In genomic region chr17:56271609-56272253, GRCm38 (mm10) we compare ENCODE assay signal across 22 mouse cellular contexts. TPM values are rescaled to one million over a fixed set of nuclear protein-coding genes. Genes with fewer than 3 reads are reported as not detected.
A peak's percentile ranks its signal among the peaks of the same experiment; 100 is the strongest.
DNase-seq lines count a peak whose midpoint lies in the region; ATAC-seq and TF ChIP-seq lines count a peak whose summit lies in the region.
"Had no signal": no experiment of that assay in that cellular context is flagged by ENCODE, and none has a peak within 500 bp of the region (broad histone marks: within the 10 kb centered on the region; RNA-seq: fewer than 3 reads in every experiment).

No protein-coding gene starts in this region.

- no peaks in the 10 kb centered on the region for H3K27me3 ChIP-seq in heart, embryonic 11.5 days (ENCODE audit: control insufficient read depth, insufficient read depth, low read length)
- no peaks in the 10 kb centered on the region for H3K27me3 ChIP-seq in intestine, embryonic 15.5 days (replicated peaks)
- no peaks in the 10 kb centered on the region for H3K27me3 ChIP-seq in intestine, embryonic 16.5 days (replicated peaks; ENCODE audit: control insufficient read depth, insufficient read depth, low read length)
- H3K27me3 ChIP-seq in intestine, postnatal 0 days (replicated peaks; ENCODE audit: control insufficient read depth, insufficient read depth, low read length), result no peaks in the 10 kb centered on the region
- H3K27me3 ChIP-seq in stomach, postnatal 0 days (ENCODE audit: control insufficient read depth, insufficient read depth, low read length), result no peaks in the 10 kb centered on the region
- H3K27me3 ChIP-seq: CH12.LX; forebrain, embryonic 13.5 days; heart, embryonic 15.5 days; Patski had no signal

- no peak overlapping the region for H3K9ac ChIP-seq in heart, embryonic 11.5 days (ENCODE audit: low read depth, low read length)
- H3K9ac ChIP-seq in intestine, embryonic 15.5 days, result no peak overlapping the region
- H3K9ac ChIP-seq in intestine, embryonic 16.5 days (ENCODE audit: low read depth, low read length), result no peak overlapping the region
- no peak overlapping the region for H3K9ac ChIP-seq in intestine, postnatal 0 days (ENCODE audit: low read depth, low read length)
- H3K9ac ChIP-seq in stomach, postnatal 0 days (ENCODE audit: low read length), result no peak overlapping the region
- H3K9ac ChIP-seq: forebrain, embryonic 13.5 days; forebrain, postnatal 0 days; heart, embryonic 15.5 days had no signal

- no peaks in the 10 kb centered on the region for H3K9me3 ChIP-seq in heart, embryonic 11.5 days (replicated peaks; ENCODE audit: control insufficient read depth, low read length)
- H3K9me3 ChIP-seq in intestine, embryonic 15.5 days, result no peaks in the 10 kb centered on the region
- no peaks in the 10 kb centered on the region for H3K9me3 ChIP-seq in intestine, embryonic 16.5 days (ENCODE audit: control insufficient read depth, low read length)
- H3K9me3 ChIP-seq in intestine, postnatal 0 days (ENCODE audit: control insufficient read depth), result no peaks in the 10 kb centered on the region
- H3K9me3 ChIP-seq in stomach, postnatal 0 days (ENCODE audit: control insufficient read depth, low read length), result no peaks in the 10 kb centered on the region
- H3K9me3 ChIP-seq: embryonic facial prominence, embryonic 10.5 days; forebrain, embryonic 13.5 days; heart, embryonic 10.5 days; heart, embryonic 15.5 days had no signal

- TF ChIP-seq EP300 in stomach, postnatal 0 days (optimal IDR thresholded peaks at IDR 0.05), result no peak

- H3K4me2 ChIP-seq in heart, embryonic 11.5 days, result no peak overlapping the region
- H3K4me2 ChIP-seq in intestine, embryonic 15.5 days (replicated peaks), result no peak overlapping the region
- no peak overlapping the region for H3K4me2 ChIP-seq in intestine, embryonic 16.5 days (ENCODE audit: low read depth, low read length)
- H3K4me2 ChIP-seq in intestine, postnatal 0 days (replicated peaks; ENCODE audit: low read depth), result no peak overlapping the region
- H3K4me2 ChIP-seq in stomach, postnatal 0 days (replicated peaks; ENCODE audit: low read depth), result no peak overlapping the region
- H3K4me2 ChIP-seq: forebrain, embryonic 13.5 days; heart, embryonic 15.5 days had no signal

- H3K27ac ChIP-seq in heart, embryonic 11.5 days (ENCODE audit: low read depth, low read length), result no peak overlapping the region
- H3K27ac ChIP-seq in intestine, embryonic 15.5 days, result 0 out of 2 replicates have a peak overlapping the region, but pooled peaks have one; percentile 13
- no peak overlapping the region for H3K27ac ChIP-seq in intestine, embryonic 16.5 days (ENCODE audit: low read length)
- H3K27ac ChIP-seq in intestine, postnatal 0 days (ENCODE audit: low read depth, low read length), result no peak overlapping the region
- H3K27ac ChIP-seq in stomach, postnatal 0 days (replicated peaks), result no peak overlapping the region; the same call in 1 of the 2 replicates
- H3K27ac ChIP-seq: embryonic facial prominence, embryonic 10.5 days; forebrain, embryonic 13.5 days; heart, embryonic 10.5 days; heart, embryonic 15.5 days had no signal

- TF ChIP-seq CTCF in intestine, postnatal 0 days (IDR thresholded peaks at IDR 0.05; ENCODE audit: low read depth), result peak; percentile 33; the same call in 1 of the 2 replicates
- TF ChIP-seq CTCF in stomach, postnatal 0 days (IDR thresholded peaks at IDR 0.05; ENCODE audit: low read depth), result peak; percentile 28; the same call in 1 of the 2 replicates

- peak; percentile 93 for DNase-seq in heart, adult 11 months
- no peak for DNase-seq in stomach, postnatal 0 days (ENCODE audit: low spot score)
- DNase-seq: adrenal gland, postnatal 14 days; cerebellum, adult 18-20 months; cerebellum, postnatal 10 days; forebrain, postnatal 0 days; gastrocnemius, postnatal 36 days had no signal

- H3K4me1 ChIP-seq in heart, embryonic 11.5 days (ENCODE audit: control insufficient read depth, insufficient read depth, low read length), result peaks cover 10% of the 10 kb centered on the region; the same call in 1 of the 2 replicates
- H3K4me1 ChIP-seq in intestine, embryonic 15.5 days (replicated peaks), result peaks cover 13% of the 10 kb centered on the region
- peaks cover 4% of the 10 kb centered on the region; the same call in 1 of the 2 replicates for H3K4me1 ChIP-seq in intestine, embryonic 16.5 days (ENCODE audit: control insufficient read depth, insufficient read depth, low read length)
- H3K4me1 ChIP-seq in intestine, postnatal 0 days (replicated peaks; ENCODE audit: control insufficient read depth, insufficient read depth, low read length), result no peaks in the 10 kb centered on the region
- peaks cover 4% of the 10 kb centered on the region for H3K4me1 ChIP-seq in stomach, postnatal 0 days (replicated peaks; ENCODE audit: control insufficient read depth, insufficient read depth)

- ATAC-seq in heart, embryonic 11.5 days (replicated peaks; ENCODE audit: insufficient number of reproducible peaks, low FRiP score, low TSS enrichment), result no peak
- no peak for ATAC-seq in intestine, embryonic 15.5 days
- ATAC-seq in intestine, embryonic 16.5 days, result no peak
- no peak for ATAC-seq in intestine, postnatal 0 days
- ATAC-seq in stomach, postnatal 0 days (ENCODE audit: low FRiP score, low TSS enrichment), result no peak
- ATAC-seq: activated CD4-positive, CD25-positive, alpha-beta regulatory T cell, adult 4 months; forebrain, embryonic 13.5 days; forebrain, postnatal 0 days; hindbrain, embryonic 16.5 days; inflammation-experienced regulatory T-cells, adult 6 months; Patski had no signal

- H3K36me3 ChIP-seq in heart, embryonic 11.5 days (ENCODE audit: control insufficient read depth, insufficient read depth, low read length), result peaks cover 20% of the 10 kb centered on the region
- peaks cover 17% of the 10 kb centered on the region for H3K36me3 ChIP-seq in intestine, embryonic 15.5 days
- H3K36me3 ChIP-seq in intestine, embryonic 16.5 days (ENCODE audit: control insufficient read depth, insufficient read depth, low read length), result peaks cover 15% of the 10 kb centered on the region
- peaks cover 44% of the 10 kb centered on the region for H3K36me3 ChIP-seq in intestine, postnatal 0 days (ENCODE audit: control insufficient read depth, insufficient read depth)
- H3K36me3 ChIP-seq in stomach, postnatal 0 days (ENCODE audit: control insufficient read depth, insufficient read depth, low read length), result peaks cover 8% of the 10 kb centered on the region; the same call in 1 of the 2 replicates

- no peak overlapping the region for H3K4me3 ChIP-seq in heart, embryonic 11.5 days (ENCODE audit: low read depth, low read length)
- H3K4me3 ChIP-seq in intestine, embryonic 15.5 days (replicated peaks), result no peak overlapping the region
- H3K4me3 ChIP-seq in intestine, embryonic 16.5 days (ENCODE audit: low read length), result no peak overlapping the region
- H3K4me3 ChIP-seq in intestine, postnatal 0 days (ENCODE audit: low read depth, low read length), result no peak overlapping the region
- no peak overlapping the region for H3K4me3 ChIP-seq in stomach, postnatal 0 days (ENCODE audit: low read depth, low read length)
- H3K4me3 ChIP-seq: embryonic facial prominence, embryonic 10.5 days; forebrain, embryonic 13.5 days; heart, embryonic 10.5 days; heart, embryonic 15.5 days had no signal

- WGBS in heart, embryonic 11.5 days (ENCODE audit: insufficient replicate concordance), result 87% methylated on average over 12 of the region's 12 CpGs
- 82% methylated on average over 12 of the region's 12 CpGs for WGBS in intestine, embryonic 15.5 days
- WGBS in intestine, embryonic 16.5 days, result 85% methylated on average over 12 of the region's 12 CpGs
- WGBS in intestine, postnatal 0 days, result 86% methylated on average over 12 of the region's 12 CpGs
- WGBS in stomach, postnatal 0 days, result 80% methylated on average over 12 of the region's 12 CpGs

RNA-seq across cellular contexts. Expression of gene Ticam1, which starts 4.9 kb away (rescaled TPM):
- polyA plus RNA-seq in heart, embryonic 11.5 days (2014; fragmentation: Nextera tagmentation; extraction: Ambion mirVana), result 10.4 and 11.4 TPM in 2 replicates
- 11.3 and 13.3 TPM in 2 replicates for polyA plus RNA-seq in intestine, embryonic 15.5 days (2015; fragmentation: Nextera tagmentation; extraction: Ambion mirVana)
- polyA plus RNA-seq in intestine, embryonic 16.5 days (2015; fragmentation: Nextera tagmentation; extraction: Ambion mirVana), result 16.4 and 19.4 TPM in 2 replicates
- 15.8 and 16.0 TPM in 2 replicates for polyA plus RNA-seq in intestine, postnatal 0 days (2015; fragmentation: Nextera tagmentation; extraction: Ambion mirVana)
- polyA plus RNA-seq in stomach, postnatal 0 days (2015; fragmentation: Nextera tagmentation; extraction: Ambion mirVana), result 4.6 and 6.4 TPM in 2 replicates

RNA-seq across cellular contexts. Expression of gene Fem1a, which starts 15.1 kb away (rescaled TPM):
- 17.9 and 19.3 TPM in 2 replicates for polyA plus RNA-seq in heart, embryonic 11.5 days (2014; fragmentation: Nextera tagmentation; extraction: Ambion mirVana)
- 12.5 and 12.8 TPM in 2 replicates for polyA plus RNA-seq in intestine, embryonic 15.5 days (2015; fragmentation: Nextera tagmentation; extraction: Ambion mirVana)
- polyA plus RNA-seq in intestine, embryonic 16.5 days (2015; fragmentation: Nextera tagmentation; extraction: Ambion mirVana), result 11.7 and 12.8 TPM in 2 replicates
- 7.0 and 8.0 TPM in 2 replicates for polyA plus RNA-seq in intestine, postnatal 0 days (2015; fragmentation: Nextera tagmentation; extraction: Ambion mirVana)
- 9.6 and 10.0 TPM in 2 replicates for polyA plus RNA-seq in stomach, postnatal 0 days (2015; fragmentation: Nextera tagmentation; extraction: Ambion mirVana)

RNA-seq across cellular contexts. Expression of gene Plin3, which starts 20.9 kb away (rescaled TPM):
- 58.8 and 77.3 TPM in 2 replicates for polyA plus RNA-seq in heart, embryonic 11.5 days (2014; fragmentation: Nextera tagmentation; extraction: Ambion mirVana)
- polyA plus RNA-seq in intestine, embryonic 15.5 days (2015; fragmentation: Nextera tagmentation; extraction: Ambion mirVana), result 153 and 195 TPM in 2 replicates
- polyA plus RNA-seq in intestine, embryonic 16.5 days (2015; fragmentation: Nextera tagmentation; extraction: Ambion mirVana), result 287 and 364 TPM in 2 replicates
- polyA plus RNA-seq in intestine, postnatal 0 days (2015; fragmentation: Nextera tagmentation; extraction: Ambion mirVana), result 521 and 545 TPM in 2 replicates
- polyA plus RNA-seq in stomach, postnatal 0 days (2015; fragmentation: Nextera tagmentation; extraction: Ambion mirVana), result 65.3 and 67.3 TPM in 2 replicates

RNA-seq across cellular contexts. Expression of gene Arrdc5, which starts 28.4 kb away (rescaled TPM):
- not detected in 2 replicates for polyA plus RNA-seq in heart, embryonic 11.5 days (2014; fragmentation: Nextera tagmentation; extraction: Ambion mirVana)
- polyA plus RNA-seq in intestine, embryonic 15.5 days (2015; fragmentation: Nextera tagmentation; extraction: Ambion mirVana), result not detected in 2 replicates
- polyA plus RNA-seq in intestine, embryonic 16.5 days (2015; fragmentation: Nextera tagmentation; extraction: Ambion mirVana), result not detected in 2 replicates
- polyA plus RNA-seq in intestine, postnatal 0 days (2015; fragmentation: Nextera tagmentation; extraction: Ambion mirVana), result not detected in 2 replicates
- polyA plus RNA-seq in stomach, postnatal 0 days (2015; fragmentation: Nextera tagmentation; extraction: Ambion mirVana), result not detected in 2 replicates
- polyA plus RNA-seq: activated CD4-positive, CD25-positive, alpha-beta regulatory T cell, adult 4 months; embryonic facial prominence, embryonic 10.5 days; embryonic facial prominence, embryonic 14.5 days; forebrain, embryonic 13.5 days; forebrain, postnatal 0 days; heart, embryonic 10.5 days; heart, embryonic 15.5 days; hindbrain, embryonic 11.5 days; hindbrain, embryonic 16.5 days; inflammation-experienced regulatory T-cells, adult 6 months; Patski had no signal

RNA-seq across cellular contexts. Expression of gene Uhrf1, which starts 31.4 kb away (rescaled TPM):
- polyA plus RNA-seq in heart, embryonic 11.5 days (2014; fragmentation: Nextera tagmentation; extraction: Ambion mirVana), result 53.0 and 62.4 TPM in 2 replicates
- polyA plus RNA-seq in intestine, embryonic 15.5 days (2015; fragmentation: Nextera tagmentation; extraction: Ambion mirVana), result 124 and 125 TPM in 2 replicates
- polyA plus RNA-seq in intestine, embryonic 16.5 days (2015; fragmentation: Nextera tagmentation; extraction: Ambion mirVana), result 103 and 114 TPM in 2 replicates
- polyA plus RNA-seq in intestine, postnatal 0 days (2015; fragmentation: Nextera tagmentation; extraction: Ambion mirVana), result 22.5 and 23.5 TPM in 2 replicates
- 18.4 and 19.5 TPM in 2 replicates for polyA plus RNA-seq in stomach, postnatal 0 days (2015; fragmentation: Nextera tagmentation; extraction: Ambion mirVana)
